Mouse (Mus musculus): ENCODE data around the gene Arhgef18. TPM values are rescaled to one million over a fixed set of nuclear protein-coding genes. Genes with fewer than 3 reads are reported as not detected.

Arhgef18 gene
- total RNA-seq, 2 experiments from 2014 or later = 44.0 to 48.9 TPM

DNA sequence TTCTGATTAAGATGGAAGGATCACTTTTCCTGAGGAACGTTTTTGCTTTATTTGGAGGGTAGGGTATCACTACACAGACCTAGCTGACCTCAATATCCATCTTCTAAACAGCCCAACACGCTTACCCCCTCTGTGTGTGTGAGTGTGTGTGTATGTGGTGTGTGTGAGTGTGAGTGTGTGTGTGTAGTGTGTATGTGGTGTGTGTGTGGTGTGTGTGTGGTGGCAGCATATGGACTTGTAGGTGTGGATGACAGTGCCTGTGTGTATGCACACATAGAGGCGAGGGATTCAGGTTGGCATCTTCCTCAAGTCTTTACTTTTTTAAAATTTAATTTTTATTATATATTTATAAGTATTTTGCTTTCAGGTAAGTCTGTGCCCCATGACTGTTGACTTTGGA, 105.8 kb downstream of the Arhgef18 start:
- no peak for DNase-seq (ENCODE audit: low spot score in 2 of 2)

DNA sequence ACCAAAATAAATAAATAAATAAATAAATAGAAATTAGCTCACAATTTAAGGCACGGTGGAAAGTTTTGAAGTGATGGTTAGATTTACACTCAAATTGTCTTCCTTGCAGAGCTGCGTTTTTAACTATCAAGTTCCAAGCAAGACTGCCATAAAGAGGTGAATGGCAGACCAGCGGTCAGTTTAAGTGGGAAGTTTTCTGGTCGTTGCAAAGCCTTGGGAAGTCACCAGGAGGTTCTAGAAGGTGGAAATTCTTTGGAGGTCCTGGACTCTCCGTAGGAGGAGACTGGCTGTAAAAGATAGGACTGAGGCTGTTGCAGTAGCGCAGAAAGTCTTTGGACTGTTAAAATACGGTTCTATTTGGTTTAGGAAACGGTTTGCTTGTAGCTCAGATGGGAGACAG, 106.9 kb downstream of the Arhgef18 start:
- no peak for DNase-seq (ENCODE audit: low spot score in 2 of 2)

GRCm38 (mm10) chr8:3500235-3501090, 107.7 kb downstream of the Arhgef18 start, which contains the start of gene Mcoln1:
TSS of gene Mcoln1 (plus strand) at chr8:3500457.
- peak; percentile 97 for DNase-seq (ENCODE audit: low spot score in 2 of 2)

DNA sequence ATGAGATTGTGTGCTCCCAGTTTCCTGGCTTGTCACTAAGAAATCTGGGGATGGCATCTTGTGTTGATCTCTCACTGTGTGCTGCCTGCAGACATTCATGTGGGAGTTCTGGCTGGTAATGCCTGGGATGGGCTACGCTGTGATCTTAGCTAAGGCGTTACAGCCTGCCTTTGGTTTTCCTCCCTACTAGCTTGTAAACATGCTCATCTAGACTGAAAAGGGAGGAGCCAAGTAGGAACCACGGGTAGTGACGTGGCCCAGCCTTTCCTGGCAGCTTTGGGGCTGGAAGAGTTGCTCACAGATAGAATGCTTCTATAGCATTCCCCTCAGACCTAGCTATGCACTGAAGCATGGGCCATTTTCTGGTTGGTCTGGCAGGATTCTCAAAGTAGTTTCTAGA, 109.4 kb downstream of the Arhgef18 start:
- peak in 1 of 2 experiments; percentile 42 for DNase-seq (ENCODE audit: low spot score in 2 of 2)

Other genes with a start within 250 kb of the Arhgef18 start
- 10 to 100 TPM; 41.3 to 41.5 TPM for gene Insr, start 113.4 kb upstream of the Arhgef18 start, total RNA-seq (2021)
- not detected for gene A430078G23Rik, start 39.6 kb upstream of the Arhgef18 start, total RNA-seq (2021)
- gene Pex11g, start 74.7 kb downstream of the Arhgef18 start, total RNA-seq (2021) = under 1 TPM; 0.33 to 0.77 TPM
- not detected for gene Tex45, start 77.9 kb downstream of the Arhgef18 start, total RNA-seq (2021)
- gene Zfp358, start 100.1 kb downstream of the Arhgef18 start, total RNA-seq (2021) = 10 to 100 TPM; 34.3 to 34.6 TPM
- gene Mcoln1, start 107.5 kb downstream of the Arhgef18 start, total RNA-seq (2021) = 10 to 100 TPM; 82.2 to 92.0 TPM
- gene Pnpla6, start 122.4 kb downstream of the Arhgef18 start, total RNA-seq (2021) = 10 to 100 TPM; 66.3 to 76.8 TPM
- under 1 TPM in 1 of 2 experiments, not detected in 1; 0.40 TPM for gene C330021F23Rik, start 175.0 kb downstream of the Arhgef18 start, total RNA-seq (2021)
- 10 to 100 TPM; 33.4 to 37.9 TPM for gene Camsap3, start 194.3 kb downstream of the Arhgef18 start, total RNA-seq (2021)
- gene Xab2, start 228.3 kb downstream of the Arhgef18 start, total RNA-seq (2021) = 10 to 100 TPM; 37.9 to 41.5 TPM
- 10 to 100 TPM; 80.8 to 85.8 TPM for gene Pet100, start 228.5 kb downstream of the Arhgef18 start, total RNA-seq (2021)
- gene Pcp2, start 232.5 kb downstream of the Arhgef18 start, total RNA-seq (2021) = not detected
- gene Stxbp2, start 237.9 kb downstream of the Arhgef18 start, total RNA-seq (2021) = 10 to 100 TPM; 50.9 to 56.7 TPM

Measured in left cerebral cortex, adult 18-20 months (tissue).